Mouse (Mus musculus) left cerebral cortex, adult 2 months (tissue): ENCODE results near the gene Sfxn5. TPM values are rescaled to one million over a fixed set of nuclear protein-coding genes. Genes with fewer than 3 reads are reported as not detected.

ENCODE experiments used
- DNase-seq, 2 experiments: peaks; one replicate each; pipeline ENCODE4 v3.0.0; 2021 to 2022; ENCODE audit warnings: low spot score in 2 of 2, mixed read lengths in 1 of 2; ENCODE audit errors: extremely low spot score in 1 of 2
- H3K27ac ChIP-seq: fragments of 200-600 bp; 2 replicates; pipeline ENCODE4 v1.8.1; 2022
- H3K4me3 ChIP-seq: fragments of 200-600 bp; 2 replicates; pipeline ENCODE4 v1.8.1; 2022
- CTCF ChIP-seq: fragments of 200-600 bp; IDR thresholded peaks from 2 replicates; pipeline ENCODE4 v1.8.1; 2022; ENCODE audit warnings: antibody characterized with exemption, mild to moderate bottlenecking, moderate library complexity
- intact Hi-C: fragments of 180-260 bp; cut with DNase I; formaldehyde crosslinking; loops from one replicate; pipeline ENCODE4 v1.15.1; 2025
- total RNA-seq, 2 experiments: library from RNA; stranded (reverse); gene quantifications; 2 replicates each; pipeline ENCODE4 v1.2.3; 2021

Sfxn5 gene
- total RNA-seq, 2 experiments from 2014 or later, result 161 to 173 TPM

DNA sequence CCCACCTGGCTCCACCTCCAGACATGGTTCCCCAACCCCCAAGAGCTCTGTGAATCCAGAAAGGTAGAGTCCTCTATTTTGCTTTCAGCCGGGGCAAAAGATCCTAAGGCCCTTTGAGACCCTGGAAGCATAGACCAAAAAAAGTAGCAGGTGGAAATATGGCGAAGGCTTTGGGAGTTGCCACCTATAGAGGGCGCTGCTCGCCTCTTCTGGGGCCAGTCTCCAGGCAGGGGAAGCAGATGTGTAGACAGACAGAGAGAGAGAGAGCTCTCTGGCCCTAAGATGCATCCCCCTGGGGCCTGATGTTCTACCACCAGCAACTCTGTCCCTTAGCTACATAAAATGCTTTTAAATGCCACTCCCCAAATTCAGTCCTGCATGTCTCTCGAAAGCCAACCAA lies 96.2 kb downstream of the Sfxn5 start:
- DNase-seq, result peak; percentile 48 to 63
- intact Hi-C loops, result loop anchor here (5.0 kb wide), 2 partner anchors 75 to 155 kb away; no protein-coding TSS in a partner anchor

DNA sequence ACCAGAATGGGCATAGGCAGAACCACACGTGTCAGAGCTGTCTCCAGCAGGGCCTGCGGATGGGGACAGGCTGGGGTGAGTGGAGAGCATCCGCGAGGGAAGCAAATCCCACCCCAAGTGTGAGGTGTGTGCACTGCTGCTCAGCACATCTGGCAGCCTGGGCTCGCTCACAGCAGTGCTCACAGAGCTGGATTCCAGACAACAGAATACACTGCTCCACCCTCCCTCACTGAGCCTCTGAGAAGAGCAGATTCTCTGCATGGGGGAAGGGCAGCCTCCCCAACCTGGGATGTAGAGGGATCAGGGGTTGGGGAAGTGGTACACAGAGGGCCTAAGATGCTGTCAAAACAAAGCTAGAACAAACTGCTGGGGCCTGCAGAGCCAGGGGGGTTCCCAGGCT lies 98.4 kb downstream of the Sfxn5 start:
- TF ChIP-seq CTCF, result no peak
- no peak overlapping the region for H3K27ac ChIP-seq
- no peak overlapping the region for H3K4me3 ChIP-seq
- no peak for DNase-seq
- intact Hi-C loops, result loop anchor here (5.0 kb wide), 2 partner anchors 72 to 158 kb away; no protein-coding TSS in a partner anchor

More for the DNA sequence above, 96.2 kb downstream of the Sfxn5 start:
- H3K4me3 ChIP-seq, result no peak overlapping the region
- peak; percentile 74 for TF ChIP-seq CTCF
- H3K27ac ChIP-seq, result peak overlapping the region; percentile 53; the same call in 1 of the 2 replicates

DNA sequence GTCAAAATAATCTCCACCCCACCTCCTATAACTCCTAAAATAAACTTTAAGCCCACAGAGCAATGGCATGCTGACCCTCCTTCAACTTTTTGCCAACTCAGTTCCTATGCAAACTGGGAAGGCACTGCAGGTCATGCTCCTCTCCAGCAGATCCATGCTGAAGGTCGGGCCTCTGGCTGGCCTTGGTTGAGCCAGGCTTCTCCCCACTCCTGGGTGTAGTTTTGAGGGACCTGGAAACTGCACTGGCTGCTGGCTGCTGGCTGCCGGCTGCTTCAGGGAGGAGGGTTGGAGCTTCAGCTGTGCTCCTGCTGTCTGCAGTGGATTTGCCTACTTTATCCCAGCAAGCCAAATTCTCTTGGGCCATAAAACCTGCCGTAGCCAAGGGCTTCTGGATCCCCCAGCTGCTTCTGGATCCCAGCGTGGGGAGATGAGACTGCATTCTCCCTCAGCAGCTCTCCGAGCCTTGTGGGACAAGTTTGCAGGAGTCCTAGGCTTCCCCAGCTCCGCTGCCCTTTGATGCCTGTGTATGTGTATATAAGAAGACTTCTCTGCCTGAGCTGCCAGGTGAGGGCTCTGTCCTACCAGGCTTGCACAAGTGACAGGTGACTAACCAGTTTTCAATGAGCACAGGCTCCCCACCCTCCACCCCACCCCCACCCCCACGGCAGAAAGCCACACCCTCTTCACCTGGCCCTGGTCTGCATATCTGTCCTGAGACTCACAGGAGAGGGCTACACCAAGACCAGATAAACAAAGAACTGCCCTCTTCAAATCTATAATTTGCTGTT lies 100.2 kb downstream of the Sfxn5 start:
- intact Hi-C loops, result no loop called here
- no peak overlapping the region for H3K4me3 ChIP-seq
- DNase-seq, result no peak
- H3K27ac ChIP-seq, result no peak overlapping the region
- no peak for TF ChIP-seq CTCF

DNA sequence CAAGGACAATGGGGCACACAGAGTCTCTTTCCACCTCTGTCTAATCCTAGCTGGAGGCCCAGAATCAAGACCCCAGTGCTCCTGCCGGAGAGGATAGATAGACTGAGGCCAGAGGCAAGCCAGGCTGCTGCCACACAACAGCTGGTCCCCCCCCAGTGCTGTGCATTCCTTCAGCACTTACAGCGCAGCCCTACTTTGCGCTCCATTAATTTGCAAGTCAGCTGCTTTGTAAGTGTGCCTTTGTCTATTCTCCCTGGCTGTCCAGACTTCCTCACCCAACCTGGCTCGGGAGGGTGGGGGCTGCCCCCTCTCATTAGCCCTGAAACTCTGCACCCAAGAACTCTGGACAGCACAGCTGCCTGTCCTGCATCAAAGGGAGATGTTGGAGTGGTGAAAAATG lies 101.2 kb downstream of the Sfxn5 start:
- Histone ChIP-seq H3K27ac (no peak overlapping the region), H3K4me3 (no peak overlapping the region)
- no peak for DNase-seq
- TF ChIP-seq CTCF, result no peak
- intact Hi-C loops, result no loop called here

DNA sequence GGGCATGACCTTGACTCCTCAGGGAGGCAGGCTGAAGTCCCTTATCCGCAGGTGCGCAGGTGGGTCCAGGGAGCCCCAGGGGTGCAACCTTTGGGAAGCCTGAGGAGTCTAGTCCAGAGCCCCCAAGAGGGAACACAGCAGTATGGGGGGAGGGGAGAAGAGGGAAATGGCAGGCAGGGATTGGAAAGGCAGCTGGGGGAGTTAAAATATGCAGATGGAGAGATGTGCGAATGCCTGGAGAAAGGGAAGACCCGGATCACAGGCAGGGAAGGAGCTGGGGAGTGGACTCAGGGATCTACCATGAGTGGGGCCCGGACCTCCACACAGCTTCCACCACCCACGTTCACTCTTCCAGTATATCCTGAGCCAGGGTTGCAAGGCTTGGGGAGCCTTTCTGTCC lies 101.8 kb downstream of the Sfxn5 start:
- intact Hi-C loops, result no loop called here
- Histone ChIP-seq H3K27ac (no peak overlapping the region), H3K4me3 (no peak overlapping the region)
- no peak for TF ChIP-seq CTCF
- DNase-seq, result no peak

DNA sequence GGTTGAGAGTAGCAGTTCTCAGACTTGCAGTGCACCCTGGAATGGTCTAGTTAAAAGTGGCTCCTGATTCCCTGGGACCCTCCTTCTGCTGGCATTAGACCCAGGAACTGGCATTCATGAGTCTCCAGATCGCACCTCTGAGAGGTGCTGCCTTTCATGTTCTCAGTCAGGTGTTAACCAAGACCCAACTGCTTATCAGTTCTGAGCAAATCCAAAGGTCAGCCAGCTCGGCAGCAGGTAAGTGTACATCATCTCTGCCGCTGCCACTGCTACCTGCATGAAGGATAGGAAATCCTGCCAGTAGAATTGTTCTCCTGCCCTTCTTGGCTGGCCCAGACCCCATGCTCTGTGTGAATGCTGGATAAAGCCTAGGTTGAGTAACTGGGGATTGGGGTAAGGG lies 102.5 kb downstream of the Sfxn5 start:
- intact Hi-C loops, result no loop called here
- no peak for DNase-seq
- no peak overlapping the region for H3K27ac ChIP-seq
- no peak overlapping the region for H3K4me3 ChIP-seq
- TF ChIP-seq CTCF, result no peak

DNA sequence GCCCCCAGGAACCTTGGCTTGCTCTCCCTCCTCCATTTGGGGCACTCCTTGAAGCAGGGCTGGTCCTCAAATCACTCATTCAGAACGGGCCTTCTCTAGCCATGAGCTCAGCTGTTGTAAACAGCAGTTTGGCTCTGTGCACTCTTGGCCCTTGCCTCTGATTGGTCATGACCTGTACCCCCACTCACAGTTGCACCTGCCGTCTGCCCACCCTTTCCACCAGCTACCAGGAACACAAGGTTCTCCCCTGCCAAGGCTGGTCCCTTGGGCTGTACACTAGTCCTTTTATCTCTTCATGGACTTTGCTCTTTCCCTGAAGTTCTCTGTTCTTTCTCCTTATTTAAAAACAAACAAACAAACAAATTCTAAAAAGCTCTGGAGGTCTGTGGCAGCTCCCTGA lies 105.7 kb downstream of the Sfxn5 start:
- DNase-seq, result no peak
- intact Hi-C loops, result no loop called here
- Histone ChIP-seq H3K4me3 (no peak overlapping the region), H3K27ac (no peak overlapping the region)
- TF ChIP-seq CTCF, result no peak

DNA sequence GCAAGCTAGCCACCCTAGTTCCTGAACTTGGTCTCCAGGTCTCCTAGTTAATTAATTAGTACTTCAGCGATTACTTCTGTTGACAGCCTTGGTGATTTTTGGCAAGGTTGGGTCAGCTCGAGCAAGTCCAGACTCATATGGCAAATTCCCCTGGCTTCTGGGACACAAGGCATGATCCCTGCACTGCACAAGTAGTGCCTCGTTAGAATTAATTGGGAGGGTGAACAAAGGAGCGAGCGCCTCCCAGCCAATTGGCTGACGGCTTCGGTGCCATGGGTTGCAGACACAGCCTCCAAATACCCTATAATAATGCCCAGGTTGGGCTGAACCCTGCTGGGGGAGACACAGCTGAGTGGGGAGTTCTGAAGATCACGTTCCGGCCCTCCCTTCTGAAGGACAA lies 106.7 kb downstream of the Sfxn5 start:
- no peak overlapping the region for H3K27ac ChIP-seq
- TF ChIP-seq CTCF, result no peak
- intact Hi-C loops, result no loop called here
- no peak overlapping the region for H3K4me3 ChIP-seq
- DNase-seq, result no peak

DNA sequence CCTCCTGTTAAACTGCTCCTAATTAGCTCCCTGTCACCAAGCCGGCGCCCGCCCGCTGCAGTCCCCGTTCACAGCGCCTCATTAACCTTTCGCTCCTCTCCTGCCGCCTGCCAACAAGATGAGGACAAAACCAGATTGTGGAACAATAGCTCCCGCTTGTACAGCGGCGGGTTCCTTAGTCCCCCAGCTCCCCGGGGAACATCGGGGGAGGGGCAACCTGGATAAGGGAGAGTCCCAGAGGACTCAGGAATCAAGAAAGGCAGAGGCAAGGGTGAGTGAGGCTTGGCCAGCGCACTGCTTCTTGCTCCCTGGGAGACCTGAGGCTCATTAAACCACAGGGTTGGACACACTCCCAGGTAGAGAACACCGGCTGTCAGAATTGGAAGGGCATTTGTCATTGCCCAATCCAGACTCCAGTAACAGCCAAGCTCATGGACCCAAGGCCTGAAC lies 108.8 kb downstream of the Sfxn5 start:
- no peak for DNase-seq
- Histone ChIP-seq H3K27ac (no peak overlapping the region), H3K4me3 (no peak overlapping the region)
- TF ChIP-seq CTCF, result no peak
- intact Hi-C loops, result no loop called here

DNA sequence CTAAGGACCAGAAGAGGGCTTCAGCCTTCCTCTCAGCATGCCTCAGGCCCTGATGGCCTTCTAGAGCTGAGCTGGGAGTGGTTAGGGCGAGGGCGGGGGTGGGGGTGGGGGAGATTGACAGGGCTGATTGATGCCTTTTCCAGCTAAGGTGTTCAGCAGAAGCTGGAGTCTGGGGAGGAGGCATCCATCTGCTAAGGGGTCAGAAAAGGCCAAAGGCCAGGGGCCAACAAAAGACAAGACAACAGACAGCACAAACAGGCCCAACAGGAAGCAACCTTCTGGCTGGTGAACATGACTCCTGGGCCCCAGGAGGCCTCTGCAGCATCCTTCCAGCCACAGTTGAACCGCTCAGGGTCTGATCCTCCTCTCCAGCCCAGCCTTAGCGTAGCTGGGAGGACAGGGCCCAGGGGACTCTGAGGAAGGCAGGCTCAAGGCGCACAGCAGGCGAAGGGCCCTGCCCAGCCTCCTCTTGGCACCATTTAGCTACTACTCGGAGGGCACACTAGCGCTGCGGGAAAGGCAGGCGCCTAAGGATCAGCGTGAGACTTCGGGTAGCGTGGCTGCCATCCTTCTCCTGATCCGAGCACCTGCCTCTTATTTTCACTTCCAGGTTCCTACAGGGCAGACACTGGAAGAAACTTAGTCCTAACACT lies 109.6 kb downstream of the Sfxn5 start:
- intact Hi-C loops, result no loop called here
- Histone ChIP-seq H3K4me3 (no peak overlapping the region), H3K27ac (no peak overlapping the region)
- no peak for DNase-seq
- no peak for TF ChIP-seq CTCF

DNA sequence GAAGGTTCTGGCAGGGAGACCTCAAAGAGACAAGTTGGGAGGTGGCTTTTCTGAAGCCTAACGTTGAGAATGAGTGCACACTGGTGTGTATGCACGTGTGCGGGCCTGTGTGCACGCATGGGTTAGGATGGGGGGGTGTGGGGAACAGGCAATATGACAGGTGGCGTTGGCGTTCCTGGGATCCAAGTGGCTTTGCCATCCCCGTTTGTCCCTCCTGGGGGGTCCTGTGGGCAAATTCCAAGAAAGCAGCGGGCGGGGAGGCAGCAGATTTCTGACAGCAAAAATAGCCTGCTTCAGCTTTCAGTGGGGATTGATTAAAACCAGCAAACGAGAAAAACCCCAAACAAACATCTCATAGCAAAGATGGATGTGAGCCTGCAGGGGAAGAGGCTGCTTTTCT lies 110.7 kb downstream of the Sfxn5 start:
- H3K27ac ChIP-seq, result 0 out of 2 replicates have a peak overlapping the region, but pooled peaks have one; percentile 32
- intact Hi-C loops, result no loop called here
- no peak for TF ChIP-seq CTCF

DNA sequence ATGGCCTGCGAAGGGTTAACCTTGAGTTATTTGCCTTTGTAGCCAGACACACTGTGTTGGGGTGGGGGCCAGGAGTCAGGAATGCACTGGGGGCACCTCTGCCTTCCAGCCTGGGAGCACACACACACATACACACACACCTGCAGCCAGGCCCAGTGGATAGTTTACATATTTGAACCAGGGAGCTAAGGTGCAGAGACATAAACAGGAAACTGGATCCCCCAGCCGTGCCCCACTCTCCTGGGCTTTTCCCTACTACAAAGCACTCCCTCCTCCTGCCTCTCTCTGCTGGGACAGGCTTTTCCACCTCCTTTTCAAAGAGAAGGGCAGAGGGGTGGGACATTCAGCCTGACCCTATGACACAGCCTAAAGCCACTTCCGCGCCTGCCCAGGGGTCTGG lies 112.3 kb downstream of the Sfxn5 start:
- no peak for DNase-seq
- H3K27ac ChIP-seq, result no peak overlapping the region
- intact Hi-C loops, result no loop called here
- TF ChIP-seq CTCF, result no peak
- no peak overlapping the region for H3K4me3 ChIP-seq

More for the DNA sequence above, 110.7 kb downstream of the Sfxn5 start:
- H3K4me3 ChIP-seq, result no peak overlapping the region
- DNase-seq, result no peak

DNA sequence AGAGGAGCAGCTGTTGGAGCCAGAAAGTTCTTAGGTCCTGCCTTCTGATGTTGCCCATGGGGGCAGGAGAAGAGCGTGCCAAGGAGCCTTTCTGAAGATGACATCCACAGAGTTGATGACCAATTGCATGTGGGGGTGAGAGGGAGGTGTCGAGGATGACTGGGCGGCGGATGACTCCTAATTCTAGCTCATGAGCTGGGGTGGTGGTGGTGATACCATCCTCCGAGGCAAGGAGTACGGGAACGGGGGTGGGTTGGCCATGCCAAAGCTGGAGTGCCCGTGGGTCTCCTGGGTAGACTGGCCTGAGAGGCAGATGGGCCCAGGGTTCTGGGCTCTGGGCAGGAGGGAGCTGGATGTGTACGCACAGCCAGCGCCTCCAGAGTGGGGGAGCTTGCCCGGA lies 113.5 kb downstream of the Sfxn5 start:
- peak in 1 of 2 experiments; percentile 57 for DNase-seq
- Histone ChIP-seq H3K27ac (peak overlapping the region; percentile 91), H3K4me3 (no peak overlapping the region)
- intact Hi-C loops, result loop anchor here (5.0 kb wide), 1 partner anchor 57 kb away; no protein-coding TSS in a partner anchor
- TF ChIP-seq CTCF, result no peak
